Mouse (Mus musculus) A20 (cell line): ENCODE data around the gene Ppm1m.

Experiments used
- DNase-seq: peaks from one replicate; pipeline ENCODE4 v3.0.0-alpha.2; 2011; ENCODE audit warnings: low read depth, low spot score

Gene Ppm1m

DNA sequence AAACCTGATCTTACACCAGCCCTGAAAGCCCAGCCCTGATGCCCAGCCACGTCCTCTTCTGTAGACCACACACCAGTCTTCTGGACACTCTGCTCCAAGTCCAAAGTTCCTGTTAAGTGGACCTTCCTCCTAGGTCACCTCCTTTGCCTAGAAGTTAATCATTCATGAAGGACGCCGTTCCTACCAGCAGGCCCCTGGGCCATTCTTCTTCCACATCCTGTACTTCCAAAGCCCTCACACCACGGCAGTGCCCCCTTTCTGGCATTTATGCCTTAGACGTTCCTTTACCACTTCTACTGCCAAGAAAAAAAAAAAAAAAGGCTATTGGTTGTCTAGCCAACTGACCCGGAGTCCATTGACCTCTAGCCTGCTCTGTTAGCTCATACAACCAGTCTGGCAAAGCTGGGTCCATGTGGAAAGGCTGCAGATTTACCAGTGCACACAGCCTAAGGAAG is 41.5 kb downstream of the Ppm1m start, which contains the start of gene Glyctk:
Gene Glyctk, minus strand, starts transcription at position 102 of the 455 bp plus-strand sequence.
- DNase-seq, result no peak

DNA sequence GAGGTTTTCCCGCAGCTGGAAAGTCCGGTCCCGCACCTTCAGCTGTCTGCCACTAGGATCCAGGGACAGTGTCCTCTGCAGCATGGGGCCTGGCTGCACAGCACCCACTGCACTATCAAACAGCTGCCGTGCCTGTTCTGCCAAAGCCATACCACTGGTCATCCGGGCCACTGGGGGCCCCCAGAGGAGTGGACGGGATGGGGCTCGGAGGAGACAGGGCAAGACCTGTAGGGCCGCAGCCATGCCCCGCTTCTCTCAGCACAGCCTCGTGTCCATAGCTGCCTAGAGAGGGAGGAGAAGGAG is 42.0 kb downstream of the Ppm1m start:
- DNase-seq, result no peak

DNA sequence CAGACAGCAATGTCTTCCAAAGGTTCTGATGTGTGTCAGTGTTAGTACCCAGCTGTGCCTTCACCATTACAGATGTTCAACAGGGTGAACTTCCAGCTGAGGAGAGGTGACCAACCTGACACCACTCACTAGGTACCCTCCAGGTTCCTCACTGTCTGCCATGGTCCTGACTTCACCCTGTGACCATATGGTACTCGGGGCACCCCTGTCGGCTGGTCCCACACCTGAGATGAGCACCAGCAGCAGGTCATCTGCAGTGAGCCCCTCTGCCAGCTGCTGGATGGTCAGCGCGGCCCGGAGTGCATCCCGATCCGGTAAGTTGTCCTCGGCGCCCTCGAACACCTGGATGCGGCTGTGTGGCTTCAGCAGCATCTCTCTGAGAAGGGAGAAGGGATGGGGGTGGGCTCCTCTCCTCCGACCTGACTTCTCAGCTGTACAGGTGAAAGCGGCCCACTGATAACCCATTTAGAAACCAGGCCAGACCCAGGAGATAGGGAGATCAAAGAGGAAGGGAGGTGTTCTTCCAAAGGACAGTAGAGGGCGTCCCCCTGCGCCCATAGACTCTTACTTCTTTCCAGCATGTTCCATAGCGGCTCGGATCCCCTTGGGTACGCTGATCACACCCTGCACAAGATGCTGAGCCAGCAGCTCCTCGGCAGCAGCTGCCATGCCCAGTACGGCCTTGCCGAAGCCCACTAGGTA is 42.5 kb downstream of the Ppm1m start:
- no peak for DNase-seq

DNA sequence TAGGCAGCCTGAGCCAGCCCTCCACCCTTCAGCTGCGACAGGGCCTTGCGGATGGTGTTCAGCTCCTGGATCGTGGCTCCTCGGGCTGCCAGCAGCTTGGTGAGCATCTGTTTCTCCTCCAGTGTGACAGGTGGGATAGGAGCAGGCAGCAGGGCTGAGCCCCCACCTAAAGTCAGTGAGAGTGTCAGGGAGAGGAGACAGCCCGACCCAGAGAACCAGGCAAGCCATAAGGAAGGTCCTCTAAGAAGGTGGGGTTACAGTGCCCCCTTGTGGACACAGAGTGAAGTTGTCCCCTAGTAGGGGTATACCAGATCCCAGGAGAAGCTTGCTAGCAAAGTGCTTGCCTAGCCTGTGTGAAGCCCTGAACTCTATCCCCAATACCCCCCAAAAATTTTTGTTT is 43.1 kb downstream of the Ppm1m start:
- peak; percentile 68 for DNase-seq

DNA sequence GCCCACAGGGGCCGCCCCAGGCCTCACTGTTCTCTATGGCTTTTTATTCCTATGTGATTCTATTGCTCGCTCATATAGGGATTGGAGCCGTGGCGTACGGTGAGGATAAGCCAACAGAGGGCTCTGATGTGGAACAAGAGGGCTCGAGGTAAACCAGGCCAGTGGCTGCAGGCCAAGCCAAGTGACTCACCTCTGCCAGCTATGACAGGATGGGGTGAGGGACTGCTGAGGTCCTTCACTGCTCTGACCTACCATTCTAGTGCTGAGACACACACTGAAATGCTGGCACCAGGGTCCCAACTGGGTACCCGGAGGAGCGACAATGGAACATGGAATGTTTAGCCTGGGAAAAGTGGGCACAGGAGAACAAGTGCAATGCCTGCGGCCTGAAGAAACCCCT is 45.4 kb downstream of the Ppm1m start:
- DNase-seq, result no peak

DNA sequence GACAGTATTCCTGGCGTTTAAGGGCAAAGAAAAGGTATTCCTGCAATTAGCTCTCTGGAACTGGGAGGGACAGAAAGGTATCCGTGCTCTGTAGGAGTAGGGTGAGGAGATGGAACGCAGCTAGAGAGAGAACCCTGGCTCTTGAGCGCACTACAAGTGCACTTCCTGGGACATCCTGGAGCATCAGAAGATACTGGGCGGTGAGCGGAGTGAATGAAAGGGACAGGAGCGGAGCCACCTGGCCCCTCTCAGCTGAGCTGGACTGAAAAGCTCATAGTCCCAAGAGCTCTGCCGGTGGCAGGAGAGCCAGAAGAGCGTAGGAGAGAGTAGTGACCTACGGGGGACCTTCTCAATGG is 50.2 kb downstream of the Ppm1m start:
- no peak for DNase-seq

DNA sequence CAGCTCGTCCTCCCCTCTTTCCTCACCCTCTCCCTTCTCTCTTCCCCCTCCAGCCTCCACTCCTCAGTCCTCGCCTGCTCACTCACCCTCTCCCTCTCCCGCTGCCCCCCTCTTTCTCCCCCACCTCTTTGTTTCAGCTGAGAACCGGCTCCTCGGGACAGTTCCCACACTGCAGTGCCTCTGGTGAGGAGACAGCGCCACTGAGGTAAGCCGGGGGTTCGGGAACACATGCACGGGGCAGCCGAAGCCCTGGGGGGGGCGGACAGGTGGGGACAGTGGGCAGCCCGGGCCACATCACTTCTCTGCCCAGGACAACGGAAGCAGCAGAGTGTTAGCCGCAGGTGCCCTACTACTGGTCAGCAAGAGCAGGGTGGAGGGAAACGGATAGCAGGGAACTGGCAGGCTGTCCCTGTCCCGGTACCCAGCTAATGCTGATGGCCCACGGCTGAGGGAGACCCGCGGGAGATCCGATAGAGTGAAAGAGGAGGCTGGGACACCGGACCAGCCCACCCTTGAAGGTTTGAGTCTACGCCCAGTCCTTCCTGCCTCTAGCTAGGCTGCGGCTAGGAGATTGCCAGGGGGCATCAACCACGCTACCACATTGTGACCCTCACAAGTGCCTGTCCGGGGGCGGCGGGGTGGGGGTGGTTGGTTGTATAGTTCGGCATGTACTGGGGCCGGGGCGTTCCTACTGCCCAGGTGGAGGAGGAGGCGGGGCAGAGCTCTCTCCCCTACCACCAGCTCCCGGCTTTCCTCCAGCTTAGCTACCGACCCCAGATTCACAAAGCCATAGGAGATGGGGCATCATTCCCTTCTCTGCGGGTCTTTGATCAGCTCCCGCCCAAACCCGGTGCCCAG is 50.8 kb downstream of the Ppm1m start:
- DNase-seq, result no peak

DNA sequence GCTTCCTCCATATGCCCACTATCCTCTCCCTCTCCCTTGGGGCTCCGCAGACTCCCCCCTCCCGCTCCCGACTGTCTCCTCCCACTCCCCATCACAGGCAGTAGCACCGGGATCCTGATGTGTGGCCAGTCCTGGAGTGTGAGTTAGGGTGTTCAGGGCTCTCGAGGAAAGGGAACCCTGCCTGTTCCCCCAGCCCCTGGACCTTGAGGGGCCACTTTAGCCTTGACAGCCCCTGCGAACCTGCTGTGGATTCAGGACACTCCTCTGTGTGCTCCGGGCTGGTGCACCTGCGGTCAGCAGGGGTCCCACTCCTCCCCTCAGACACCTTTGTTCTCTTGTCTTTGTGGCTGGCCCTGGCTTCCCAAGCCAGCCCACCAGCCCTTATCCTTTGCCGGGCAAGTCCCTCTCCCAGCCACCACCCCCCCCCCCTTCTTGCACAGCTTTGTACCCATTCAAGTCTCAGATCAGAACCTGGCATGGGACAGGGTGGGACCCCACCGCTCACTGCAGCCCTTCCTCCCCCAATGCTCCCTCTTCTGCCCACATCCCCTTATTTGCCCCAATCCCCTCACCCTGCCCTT is 51.6 kb downstream of the Ppm1m start:
- no peak for DNase-seq

DNA sequence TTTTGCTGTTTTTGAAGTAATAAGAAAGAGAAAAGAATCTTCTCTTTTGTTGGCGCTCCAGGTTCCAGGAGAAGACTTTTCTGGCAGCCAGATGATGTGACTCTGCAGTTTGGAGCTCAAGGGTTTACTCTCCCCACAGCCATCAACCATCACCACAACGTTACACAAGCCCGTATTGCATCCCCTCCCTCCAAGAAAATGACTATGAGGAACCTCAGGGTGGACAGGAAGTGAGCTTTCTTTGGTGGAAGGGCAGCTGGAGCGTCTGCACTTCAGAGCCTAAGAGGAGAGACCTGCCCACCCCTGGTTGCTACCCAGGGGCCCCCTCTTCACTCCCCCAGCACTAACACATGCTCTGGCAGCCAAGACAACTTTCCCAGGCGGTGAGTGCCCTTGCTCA is 52.3 kb downstream of the Ppm1m start:
- no peak for DNase-seq

DNA sequence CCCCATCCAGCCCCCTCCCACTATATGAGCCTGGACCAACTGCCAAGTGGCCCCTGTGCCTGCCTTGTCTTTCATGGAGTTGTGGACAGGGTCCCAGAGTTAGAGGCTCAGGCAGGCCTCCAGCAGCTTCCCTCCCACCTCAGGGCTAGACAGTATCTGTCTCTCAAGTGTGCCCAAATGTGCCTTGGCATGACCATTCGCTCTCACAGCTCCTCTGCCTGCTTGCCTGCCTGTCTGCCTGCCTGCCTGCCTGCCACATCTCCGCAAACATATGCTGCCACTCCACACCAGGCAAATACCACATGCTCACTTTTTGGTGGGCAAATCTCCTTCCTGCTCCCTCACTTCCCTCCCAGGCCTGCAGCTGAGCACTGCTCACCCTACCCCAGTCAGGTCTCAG is 54.0 kb downstream of the Ppm1m start:
- no peak for DNase-seq
